Mouse (Mus musculus): ENCODE data around the gene Mcfd2. TPM values are rescaled to one million over a fixed set of nuclear protein-coding genes. Genes with fewer than 3 reads are reported as not detected.

The Mcfd2 gene
- total and polyA plus RNA-seq, 3 experiments: 24.7 to 41.9 (median 39.1) TPM

- in situ Hi-C loops (cut with MboI; ENCODE audit: low pct_ligation_motif_present, low pct_unique_long_range_greater_than_20kb, low sequenced_read_pairs): loop anchor here (5.0 kb wide), 1 partner anchor 254 kb away; no protein-coding TSS in a partner anchor
- H3K4me3 ChIP-seq (replicated peaks in 1 of 3; ENCODE audit: low read depth in 2 of 3, low read length in 2 of 3, poor library complexity in 1 of 3): no peak overlapping the region
- DNase-seq (ENCODE audit: extremely low read depth): no peak
- no peak overlapping the region for H3K9ac ChIP-seq (ENCODE audit: insufficient read depth, low read depth)
- no peaks in the 10 kb centered on the region for H3K9me3 ChIP-seq (replicated peaks; ENCODE audit: low read length)
- H3K27ac ChIP-seq (ENCODE audit: insufficient read depth, low read depth): no peak overlapping the region
- no peak for TF ChIP-seq CHD2 (IDR thresholded peaks at IDR 0.05; ENCODE audit: low read length)
- TF ChIP-seq NELFE (IDR thresholded peaks at IDR 0.05; ENCODE audit: low read depth, low read length): no peak
- no peak for TF ChIP-seq RAD21 (IDR thresholded peaks at IDR 0.05; ENCODE audit: low read depth, low read length)
- no peak for TF ChIP-seq GABPA (IDR thresholded peaks at IDR 0.05; ENCODE audit: insufficient replicate concordance, low read depth, low read length)
- no peak for TF ChIP-seq ZKSCAN1 (IDR thresholded peaks at IDR 0.05; ENCODE audit: borderline replicate concordance, low read depth, low read length)
- TF ChIP-seq USF1 (IDR thresholded peaks at IDR 0.05; ENCODE audit: low read depth, low read length): no peak
- H3K79me2 ChIP-seq (replicated peaks; ENCODE audit: control insufficient read depth, extremely low read depth, insufficient read depth, poor library complexity, severe bottlenecking): no peaks in the 10 kb centered on the region
- dilution Hi-C loops (cut with MboI; ENCODE audit: extremely low pct_ligation_motif_present, extremely low pct_unique_long_range_greater_than_20kb, low sequenced_read_pairs): no loop called here
- H3K4me2 ChIP-seq (ENCODE audit: insufficient read depth, low read depth, poor library complexity, severe bottlenecking): no peak overlapping the region
- H3K4me1 ChIP-seq (ENCODE audit: control insufficient read depth in 1 of 2, insufficient read depth in 2 of 2): peaks cover 18 to 40% of the 10 kb centered on the region in 2 experiments
- no peaks in the 10 kb centered on the region for H3K27me3 ChIP-seq (replicated peaks)
- H3K36me3 ChIP-seq (replicated peaks in 1 of 2; ENCODE audit: control insufficient read depth in 1 of 2, insufficient read depth in 1 of 2, low read length in 1 of 2): peaks cover 2 to 44% of the 10 kb centered on the region in 2 experiments
Observed at GRCm38 (mm10) chr17:87312924-87313870, 47.5 kb upstream of the Mcfd2 start.

- Histone ChIP-seq H3K9ac (ENCODE audit: insufficient read depth, low read depth) (no peak overlapping the region), H3K79me2 (replicated peaks; ENCODE audit: control insufficient read depth, extremely low read depth, insufficient read depth, poor library complexity, severe bottlenecking) (no peaks in the 10 kb centered on the region), H3K27ac (ENCODE audit: insufficient read depth, low read depth) (no peak overlapping the region), H3K9me3 (replicated peaks; ENCODE audit: low read length) (no peaks in the 10 kb centered on the region), H3K36me3 (replicated peaks in 1 of 2; ENCODE audit: control insufficient read depth in 1 of 2, insufficient read depth in 1 of 2, low read length in 1 of 2) (peaks cover 2 to 52% of the 10 kb centered on the region in 2 experiments), H3K27me3 (replicated peaks) (no peaks in the 10 kb centered on the region), H3K4me3 (replicated peaks in 1 of 3; ENCODE audit: low read depth in 2 of 3, low read length in 2 of 3, poor library complexity in 1 of 3) (no peak overlapping the region), H3K4me1 (ENCODE audit: control insufficient read depth in 1 of 2, insufficient read depth in 2 of 2) (peaks cover 16 to 32% of the 10 kb centered on the region in 2 experiments), H3K4me2 (ENCODE audit: insufficient read depth, low read depth, poor library complexity, severe bottlenecking) (no peak overlapping the region)
- TF ChIP-seq CHD1 (IDR thresholded peaks at IDR 0.05; ENCODE audit: low read depth, low read length) (no peak), MXI1 (IDR thresholded peaks at IDR 0.05; ENCODE audit: low read depth, low read length) (no peak), MYC (IDR thresholded peaks at IDR 0.05; ENCODE audit: low read depth, low read length) (no peak), SIN3A (IDR thresholded peaks at IDR 0.05; ENCODE audit: low read length) (no peak), GABPA (IDR thresholded peaks at IDR 0.05; ENCODE audit: insufficient replicate concordance, low read depth, low read length) (no peak), UBTF (IDR thresholded peaks at IDR 0.05; ENCODE audit: low read depth, low read length) (no peak), SMC3 (IDR thresholded peaks at IDR 0.05; ENCODE audit: low read depth, low read length) (no peak), HCFC1 (IDR thresholded peaks at IDR 0.05; ENCODE audit: low read depth, low read length) (no peak), JUND (conservative IDR thresholded peaks at IDR 0.05; ENCODE audit: low read depth, low read length) (no peak), ZMIZ1 (IDR thresholded peaks at IDR 0.05; ENCODE audit: low read depth, low read length) (no peak), BHLHE40 (IDR thresholded peaks at IDR 0.05; ENCODE audit: low read depth, low read length) (no peak), ETS1 (conservative IDR thresholded peaks at IDR 0.05; ENCODE audit: low read depth, low read length) (no peak), MAZ (IDR thresholded peaks at IDR 0.05; ENCODE audit: low read depth, low read length) (no peak), TBP (conservative IDR thresholded peaks at IDR 0.05; ENCODE audit: low read depth, low read length) (no peak), USF1 (IDR thresholded peaks at IDR 0.05; ENCODE audit: low read depth, low read length) (no peak), JUN (IDR thresholded peaks at IDR 0.05; ENCODE audit: insufficient read depth, low read depth, low read length) (no peak), E2F4 (IDR thresholded peaks at IDR 0.05; ENCODE audit: insufficient replicate concordance, low read depth, low read length) (no peak), NRF1 (IDR thresholded peaks at IDR 0.05; ENCODE audit: low read depth, low read length) (no peak)
- dilution Hi-C loops (cut with MboI; ENCODE audit: extremely low pct_ligation_motif_present, extremely low pct_unique_long_range_greater_than_20kb, low sequenced_read_pairs): no loop called here
- no peak for DNase-seq (ENCODE audit: extremely low read depth)
- in situ Hi-C loops (cut with MboI; ENCODE audit: low pct_ligation_motif_present, low pct_unique_long_range_greater_than_20kb, low sequenced_read_pairs): loop anchor here (5.0 kb wide), 1 partner anchor 255 kb away; no protein-coding TSS in a partner anchor
Observed at GRCm38 (mm10) chr17:87312351-87312750, 46.6 kb upstream of the Mcfd2 start.
